Mouse (Mus musculus) myocyte (in vitro differentiated cells): ENCODE measurements at regions not wholly inside any gene's neighbourhood (a gene's known extent, or its start where the extent isn't known, plus 50 kb on each side); places are given as distances from the start of the nearest gene placed in this dataset.

Source experiments
- MAX ChIP-seq: IDR thresholded peaks from one replicate; pipeline ENCODE4 v1.6.1; 2011; ENCODE audit warnings: low read depth, mild to moderate bottlenecking, control low read depth
- POLR2A ChIP-seq: IDR thresholded peaks from one replicate; pipeline ENCODE4 v1.6.1; 2011; ENCODE audit warnings: low read depth, mild to moderate bottlenecking, control low read depth, moderate library complexity; ENCODE audit not compliant: insufficient read length
- TCF12 ChIP-seq: IDR thresholded peaks from one replicate; pipeline ENCODE4 v1.6.1; 2011; ENCODE audit warnings: mild to moderate bottlenecking, control low read depth; ENCODE audit not compliant: poor library complexity, insufficient read depth, severe bottlenecking

GRCm38 (mm10) chr13:28787331-28787643, 166.2 kb downstream of the Sox4 start:
- no peak for TF ChIP-seq MAX
- no peak for TF ChIP-seq TCF12
- no peak for TF ChIP-seq POLR2A
